Mouse (Mus musculus) MEL (cell line): ENCODE measurements around the gene Alas2. TPM values are rescaled to one million over a fixed set of nuclear protein-coding genes. Genes with fewer than 3 reads are reported as not detected.
A peak's percentile ranks its signal among the peaks of the same experiment; 100 is the strongest.

ENCODE experiments used
- DNase-seq: peaks from one replicate; pipeline ENCODE4 v3.0.0; 2011; ENCODE audit warnings: low read depth, low spot score
- H3K27ac ChIP-seq: 2 replicates; pipeline ENCODE4 v1.5.1; 2012; ENCODE audit warnings: low read depth, mild to moderate bottlenecking, control low read depth, low read length, moderate library complexity; ENCODE audit not compliant: control insufficient read depth
- H3K27me3 ChIP-seq, 2 experiments: fragments of 150-350 bp in 1 of 2; sonication (generic) in 1 of 2; 2 replicates each; pipeline ENCODE4 v1.6.1; 2012; ENCODE audit warnings: low read length in 2 of 2, mild to moderate bottlenecking in 2 of 2, improper control_type of control experiment in 1 of 2, moderate library complexity in 1 of 2; ENCODE audit not compliant: insufficient read depth in 2 of 2, control insufficient read depth in 1 of 2
- H3K36me3 ChIP-seq, 2 experiments: 2 replicates each; pipeline ENCODE4 v1.6.1; 2012 to 2014; ENCODE audit warnings: low read length in 2 of 2, improper control_type of control experiment in 1 of 2, inconsistent platforms in 1 of 2, mild to moderate bottlenecking in 1 of 2; ENCODE audit not compliant: insufficient read depth in 2 of 2, control insufficient read depth in 1 of 2
- H3K4me1 ChIP-seq, 2 experiments: fragments of 150-350 bp in 1 of 2; sonication (generic) in 1 of 2; 2 replicates each; pipeline ENCODE4 v1.6.1; 2012; ENCODE audit warnings: low read length in 2 of 2, improper control_type of control experiment in 1 of 2, mild to moderate bottlenecking in 1 of 2; ENCODE audit not compliant: insufficient read depth in 2 of 2, control insufficient read depth in 1 of 2
- H3K4me3 ChIP-seq, 2 experiments: fragments of 150-350 bp in 1 of 2; sonication (generic) in 1 of 2; 2 replicates each; pipeline ENCODE4 v1.5.1; 2012; ENCODE audit warnings: low read depth in 2 of 2, low read length in 2 of 2, mild to moderate bottlenecking in 2 of 2, moderate library complexity in 2 of 2, control low read depth in 1 of 2, improper control_type of control experiment in 1 of 2; ENCODE audit not compliant: control insufficient read depth in 1 of 2, insufficient read depth in 1 of 2
- H3K79me2 ChIP-seq: 2 replicates; pipeline ENCODE4 v1.6.1; 2012; ENCODE audit warnings: mild to moderate bottlenecking, low read length, moderate library complexity; ENCODE audit not compliant: control insufficient read depth, poor library complexity, insufficient read depth
- H3K9ac ChIP-seq: 2 replicates; pipeline ENCODE4 v1.6.1; 2012; ENCODE audit warnings: low read depth, mild to moderate bottlenecking, control low read depth, low read length, moderate library complexity; ENCODE audit not compliant: control insufficient read depth, poor library complexity, severe bottlenecking
- H3K9me3 ChIP-seq: fragments of 150-350 bp; sonication (generic); replicated peaks from 2 replicates; pipeline ENCODE4 v1.6.1; 2012; ENCODE audit warnings: mild to moderate bottlenecking, low read length, improper control_type of control experiment, moderate library complexity; ENCODE audit not compliant: insufficient read depth
- BHLHE40 ChIP-seq: IDR thresholded peaks from 2 replicates; pipeline ENCODE4 v1.6.1; 2012; ENCODE audit warnings: low read depth, mild to moderate bottlenecking, inconsistent platforms, low read length, improper control_type of control experiment, borderline replicate concordance
- CHD1 ChIP-seq: IDR thresholded peaks from 2 replicates; pipeline ENCODE4 v1.6.1; 2012; ENCODE audit warnings: low read depth, mild to moderate bottlenecking, inconsistent platforms, low read length, improper control_type of control experiment
- CTCF ChIP-seq, 3 experiments: IDR thresholded peaks in 2 of 3; conservative IDR thresholded peaks in 1 of 3; 2 replicates each; pipeline ENCODE4 v1.5.1; 2011 to 2012; ENCODE audit warnings: low read length in 3 of 3, low read depth in 2 of 3, mild to moderate bottlenecking in 2 of 3, improper control_type of control experiment in 1 of 3, inconsistent platforms in 1 of 3, mixed read lengths in 1 of 3, moderate library complexity in 1 of 3; ENCODE audit not compliant: control insufficient read depth in 1 of 3, insufficient read depth in 1 of 3, poor library complexity in 1 of 3, severe bottlenecking in 1 of 3
- E2F4 ChIP-seq: IDR thresholded peaks from 2 replicates; pipeline ENCODE4 v1.6.1; 2011; ENCODE audit warnings: low read depth, low read length, improper control_type of control experiment, borderline replicate concordance
- EP300 ChIP-seq, 2 experiments: IDR thresholded peaks; 2 replicates each; pipeline ENCODE4 v1.6.1; 2011; ENCODE audit warnings: improper control_type of control experiment in 2 of 2, low read length in 2 of 2, low read depth in 1 of 2, mild to moderate bottlenecking in 1 of 2
- ETS1 ChIP-seq: IDR thresholded peaks from 2 replicates; pipeline ENCODE4 v1.6.1; 2012; ENCODE audit warnings: low read depth, mild to moderate bottlenecking, inconsistent platforms, low read length, improper control_type of control experiment, moderate library complexity
- GABPA ChIP-seq: IDR thresholded peaks from 2 replicates; pipeline ENCODE4 v1.6.1; 2012; ENCODE audit warnings: low read depth, mild to moderate bottlenecking, inconsistent platforms, low read length, improper control_type of control experiment, moderate library complexity
- GATA1 ChIP-seq: IDR thresholded peaks from 2 replicates; pipeline ENCODE4 v1.6.1; 2011; ENCODE audit warnings: low read depth, low read length, improper control_type of control experiment
- MAFK ChIP-seq: IDR thresholded peaks from 2 replicates; pipeline ENCODE4 v1.6.1; 2011; ENCODE audit warnings: low read depth, mild to moderate bottlenecking, low read length, improper control_type of control experiment, borderline replicate concordance
- MAX ChIP-seq: IDR thresholded peaks from 2 replicates; pipeline ENCODE4 v1.6.1; 2011; ENCODE audit warnings: low read length, improper control_type of control experiment
- MEF2A ChIP-seq: IDR thresholded peaks from 2 replicates; pipeline ENCODE4 v1.6.1; 2014; ENCODE audit warnings: low read depth, mild to moderate bottlenecking, inconsistent platforms, low read length, improper control_type of control experiment; ENCODE audit not compliant: poor library complexity, insufficient replicate concordance, severe bottlenecking; ENCODE audit errors: extremely low read depth
- MYB ChIP-seq: IDR thresholded peaks from 2 replicates; pipeline ENCODE4 v1.6.1; 2011; ENCODE audit warnings: mild to moderate bottlenecking, low read depth, low read length, improper control_type of control experiment
- NELFE ChIP-seq: IDR thresholded peaks from 2 replicates; pipeline ENCODE4 v1.6.1; 2011; ENCODE audit warnings: low read depth, low read length, improper control_type of control experiment
- POLR2A ChIP-seq, 2 experiments: IDR thresholded peaks; 2 replicates each; pipeline ENCODE4 v1.6.1; 2011 to 2012; ENCODE audit warnings: low read length in 2 of 2, mild to moderate bottlenecking in 2 of 2, control low read depth in 1 of 2, improper control_type of control experiment in 1 of 2, low read depth in 1 of 2, moderate library complexity in 1 of 2; ENCODE audit not compliant: control insufficient read depth in 1 of 2, insufficient read depth in 1 of 2, poor library complexity in 1 of 2
- POLR2AphosphoS2 ChIP-seq: IDR thresholded peaks from 2 replicates; pipeline ENCODE4 v1.6.1; 2011; ENCODE audit warnings: low read length, improper control_type of control experiment
- POLR2AphosphoS5 ChIP-seq: IDR thresholded peaks from 2 replicates; pipeline ENCODE4 v1.6.1; 2012; ENCODE audit warnings: low read depth, borderline replicate concordance, mild to moderate bottlenecking, inconsistent platforms, low read length, moderate library complexity, mixed read lengths
- SMC3 ChIP-seq: IDR thresholded peaks from 2 replicates; pipeline ENCODE4 v1.6.1; 2011; ENCODE audit warnings: low read depth, low read length, improper control_type of control experiment
- USF1 ChIP-seq: IDR thresholded peaks from 2 replicates; pipeline ENCODE4 v1.6.1; 2014; ENCODE audit warnings: low read depth, mild to moderate bottlenecking, inconsistent platforms, low read length, improper control_type of control experiment, moderate library complexity
- ZKSCAN1 ChIP-seq: IDR thresholded peaks from 2 replicates; pipeline ENCODE4 v1.6.1; 2012; ENCODE audit warnings: low read depth, mild to moderate bottlenecking, inconsistent platforms, low read length, improper control_type of control experiment, moderate library complexity
- ZMIZ1 ChIP-seq: IDR thresholded peaks from 2 replicates; pipeline ENCODE4 v1.6.1; 2012; ENCODE audit warnings: low read depth, mild to moderate bottlenecking, inconsistent platforms, low read length, improper control_type of control experiment, moderate library complexity
- ZNF384 ChIP-seq: IDR thresholded peaks from 2 replicates; pipeline ENCODE4 v1.6.1; 2012; ENCODE audit warnings: low read depth, mild to moderate bottlenecking, inconsistent platforms, low read length, improper control_type of control experiment
- polyA plus RNA-seq, 2 experiments: library from polyadenylated mRNA; stranded (reverse) in 1 of 2; unstranded in 1 of 2; fragments of >175 nt in 1 of 2; fragments of >200 nt in 1 of 2; gene quantifications; 2 replicates each; pipeline versions ENCODE4 v1.2.1 to v1.2.4; 2012; ENCODE audit warnings: low replicate concordance in 2 of 2, low read depth in 1 of 2; ENCODE audit not compliant: insufficient read length in 2 of 2, insufficient read depth in 1 of 2, missing spikeins in 1 of 2
- total RNA-seq: library from RNA; depleted of rRNA; stranded (reverse); fragments of 300-350 nt; gene quantifications from 2 replicates; pipeline ENCODE4 v1.2.3, GENCODE M21; 2012

The Alas2 gene
- total and polyA plus RNA-seq, 3 experiments = 35.6 to 79.1 TPM; not detected in 1

- peak within 1 kb of the TSS; percentile 98 for H3K27ac ChIP-seq
- DNase-seq = no peak
- peaks cover 0 to 15% of the 10 kb centered on the region in 2 experiments; a peak in 2 of 4 replicates for H3K36me3 ChIP-seq
- no peak for TF ChIP-seq GABPA
- no peak for TF ChIP-seq MEF2A
- TF ChIP-seq MYB = no peak
- TF ChIP-seq BHLHE40 = no peak
- no peak for TF ChIP-seq NELFE
- peaks cover 12% of the 10 kb centered on the region; the same call in 1 of the 2 replicates for H3K79me2 ChIP-seq
- no peaks in the 10 kb centered on the region for H3K9me3 ChIP-seq
- peak within 1 kb of the TSS; percentile 90 for H3K9ac ChIP-seq
- no peaks in the 10 kb centered on the region for H3K27me3 ChIP-seq
- peaks cover 0 to 9% of the 10 kb centered on the region in 2 experiments; a peak in 3 of 4 replicates for H3K4me1 ChIP-seq
- H3K4me3 ChIP-seq = peak within 1 kb of the TSS; percentile 77 to 89
Measured at GRCm38 (mm10) chrX:150589696-150590095, 42.5 kb downstream of the Alas2 start, which contains the start of gene Apex2. TSS of gene Apex2 (minus strand) at chrX:150589868.

DNA sequence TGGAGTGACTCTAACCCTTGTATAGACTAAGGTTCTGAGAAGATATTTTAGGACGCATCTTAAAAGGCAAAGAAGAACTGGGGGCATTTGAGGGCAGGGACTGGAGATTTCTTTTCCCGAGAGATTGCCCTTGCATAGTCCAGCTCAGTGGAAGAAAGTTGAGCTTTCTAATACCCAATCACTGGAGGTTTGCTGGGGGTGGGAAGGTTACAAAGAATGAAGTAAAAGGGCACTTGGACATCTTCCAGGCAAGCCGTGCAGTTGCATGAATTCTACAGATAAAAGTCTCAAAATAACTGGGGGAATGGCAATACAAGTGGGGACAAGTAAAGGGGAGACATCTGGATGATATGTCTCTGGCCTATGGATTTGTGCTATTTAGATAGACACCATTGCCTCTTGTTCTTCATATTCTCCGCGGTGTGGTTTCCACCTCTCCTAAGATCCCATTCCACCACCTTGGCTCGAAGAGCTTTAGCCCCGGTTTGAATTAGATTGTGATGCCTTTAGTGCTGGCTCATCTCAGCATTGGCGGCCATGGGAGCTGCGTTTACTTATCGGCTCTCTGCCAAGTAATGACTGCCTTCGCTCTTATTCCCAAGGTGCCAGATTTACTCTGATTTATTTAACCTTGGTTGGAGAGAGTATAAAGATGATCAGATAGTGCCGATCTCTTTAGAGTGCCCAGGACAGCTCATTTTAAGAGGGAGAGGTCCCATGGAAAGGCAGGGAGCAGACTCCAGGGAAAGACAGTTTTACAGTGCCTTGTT lies 46.3 kb downstream of the Alas2 start:
- Histone ChIP-seq H3K27me3 (no peaks in the 10 kb centered on the region), H3K36me3 (peaks cover 0 to 17% of the 10 kb centered on the region in 2 experiments; a peak in 2 of 4 replicates), H3K9ac (no peak overlapping the region), H3K27ac (no peak overlapping the region), H3K4me3 (no peak overlapping the region), H3K79me2 (no peaks in the 10 kb centered on the region), H3K4me1 (peaks cover 0 to 16% of the 10 kb centered on the region in 2 experiments; a peak in 2 of 4 replicates), H3K9me3 (no peaks in the 10 kb centered on the region)
- DNase-seq = no peak
- no peak for TF ChIP-seq ZMIZ1
- TF ChIP-seq MAFK = no peak
- no peak for TF ChIP-seq MEF2A
- no peak for TF ChIP-seq ZNF384
- TF ChIP-seq MAX = no peak
- TF ChIP-seq POLR2A (IDR thresholded peaks at IDR 0.05; ENCODE audit: control insufficient read depth in 1 of 2, insufficient read depth in 1 of 2, low read depth in 1 of 2, low read length in 2 of 2, poor library complexity in 1 of 2) = no peak
- no peak for TF ChIP-seq GABPA
- TF ChIP-seq E2F4 = no peak
- TF ChIP-seq NELFE = no peak
- no peak for TF ChIP-seq ETS1
- TF ChIP-seq ZKSCAN1 = no peak
- TF ChIP-seq CTCF (IDR thresholded peaks at IDR 0.05 in 2 of 3, conservative IDR thresholded peaks at IDR 0.05 in 1 of 3; ENCODE audit: control insufficient read depth in 1 of 3, insufficient read depth in 1 of 3, low read depth in 2 of 3, low read length in 3 of 3, poor library complexity in 1 of 3, severe bottlenecking in 1 of 3) = no peak
- no peak for TF ChIP-seq POLR2AphosphoS5
- no peak for TF ChIP-seq MYB
- no peak for TF ChIP-seq POLR2AphosphoS2
- TF ChIP-seq GATA1 = no peak
- no peak for TF ChIP-seq EP300 (IDR thresholded peaks at IDR 0.05; ENCODE audit: low read depth in 1 of 2, low read length in 2 of 2)
- TF ChIP-seq SMC3 = no peak
- TF ChIP-seq CHD1 = no peak
- no peak for TF ChIP-seq USF1
